Mouse (Mus musculus): ENCODE data around the gene Mrpl42. TPM values are rescaled to one million over a fixed set of nuclear protein-coding genes. Genes with fewer than 3 reads are reported as not detected.

Gene Mrpl42
- polyA plus RNA-seq, 2 experiments, result 110 to 217 TPM

- Histone ChIP-seq H3K9me3 (ENCODE audit: control insufficient read depth, low read length) (no peaks in the 10 kb centered on the region), H3K4me2 (ENCODE audit: low read depth) (no peak overlapping the region), H3K9ac (replicated peaks) (no peak overlapping the region), H3K4me1 (replicated peaks; ENCODE audit: control insufficient read depth in 2 of 2, insufficient read depth in 2 of 2, low read length in 1 of 2) (no peaks in the 10 kb centered on the region), H3K27ac (no peak overlapping the region), H3K27me3 (ENCODE audit: control insufficient read depth, insufficient read depth, low read length) (no peaks in the 10 kb centered on the region), H3K4me3 (ENCODE audit: insufficient read depth in 1 of 2, low read depth in 2 of 2, low read length in 2 of 2) (no peak overlapping the region), H3K36me3 (replicated peaks; ENCODE audit: control insufficient read depth, insufficient read depth, low read depth) (no peaks in the 10 kb centered on the region)
- TF ChIP-seq EP300 (IDR thresholded peaks at IDR 0.05; ENCODE audit: low read depth), result no peak
- TF ChIP-seq CTCF (IDR thresholded peaks at IDR 0.05; ENCODE audit: low read depth), result no peak
- 46% methylated on average over 4 of the region's 4 CpGs for WGBS (ENCODE audit: insufficient replicate concordance)
- ATAC-seq (ENCODE audit: insufficient read depth) (no peak), DNase-seq (ENCODE audit: low read depth in 3 of 3, low spot score in 3 of 3) (no peak)
Measured at GRCm38 (mm10) chr10:95442334-95442733, 59.4 kb downstream of the Mrpl42 start.

- DNase-seq (ENCODE audit: low read depth in 3 of 3, low spot score in 3 of 3) (no peak), ATAC-seq (ENCODE audit: insufficient read depth) (no peak)
- Histone ChIP-seq H3K9me3 (ENCODE audit: control insufficient read depth, low read length) (no peaks in the 10 kb centered on the region), H3K4me3 (ENCODE audit: insufficient read depth in 1 of 2, low read depth in 2 of 2, low read length in 2 of 2) (no peak overlapping the region), H3K4me2 (ENCODE audit: low read depth) (no peak overlapping the region), H3K36me3 (replicated peaks; ENCODE audit: control insufficient read depth, insufficient read depth, low read depth) (no peaks in the 10 kb centered on the region), H3K27me3 (ENCODE audit: control insufficient read depth, insufficient read depth, low read length) (no peaks in the 10 kb centered on the region), H3K9ac (replicated peaks) (no peak overlapping the region), H3K27ac (no peak overlapping the region), H3K4me1 (replicated peaks; ENCODE audit: control insufficient read depth in 2 of 2, insufficient read depth in 2 of 2, low read length in 1 of 2) (no peaks in the 10 kb centered on the region)
- 35% methylated on average over 2 of the region's 2 CpGs for WGBS (ENCODE audit: insufficient replicate concordance)
- TF ChIP-seq EP300 (IDR thresholded peaks at IDR 0.05; ENCODE audit: low read depth) (no peak), CTCF (IDR thresholded peaks at IDR 0.05; ENCODE audit: low read depth) (peak; percentile 12; the same call in 1 of the 2 replicates)
Measured at GRCm38 (mm10) chr10:95440566-95440965, 61.2 kb downstream of the Mrpl42 start.

GRCm38 (mm10) chr10:95439718-95440339, 61.9 kb downstream of the Mrpl42 start:
- no peak for DNase-seq (ENCODE audit: low read depth in 3 of 3, low spot score in 3 of 3)

GRCm38 (mm10) chr10:95438941-95439340, 62.8 kb downstream of the Mrpl42 start:
- DNase-seq (ENCODE audit: low read depth in 3 of 3, low spot score in 3 of 3) (no peak), ATAC-seq (ENCODE audit: insufficient read depth) (no peak)
- Histone ChIP-seq H3K4me3 (ENCODE audit: insufficient read depth in 1 of 2, low read depth in 2 of 2, low read length in 2 of 2) (no peak overlapping the region), H3K27me3 (ENCODE audit: control insufficient read depth, insufficient read depth, low read length) (no peaks in the 10 kb centered on the region), H3K4me2 (ENCODE audit: low read depth) (no peak overlapping the region), H3K9ac (replicated peaks) (no peak overlapping the region), H3K36me3 (replicated peaks; ENCODE audit: control insufficient read depth, insufficient read depth, low read depth) (no peaks in the 10 kb centered on the region), H3K4me1 (replicated peaks; ENCODE audit: control insufficient read depth in 2 of 2, insufficient read depth in 2 of 2, low read length in 1 of 2) (no peaks in the 10 kb centered on the region), H3K27ac (no peak overlapping the region), H3K9me3 (ENCODE audit: control insufficient read depth, low read length) (no peaks in the 10 kb centered on the region)
- 32% methylated on average over 11 of the region's 11 CpGs for WGBS (ENCODE audit: insufficient replicate concordance)
- TF ChIP-seq EP300 (IDR thresholded peaks at IDR 0.05; ENCODE audit: low read depth) (no peak), CTCF (IDR thresholded peaks at IDR 0.05; ENCODE audit: low read depth) (no peak)

More at GRCm38 (mm10) chr10:95439718-95440339, 61.9 kb downstream of the Mrpl42 start:
- H3K27ac ChIP-seq, result no peak overlapping the region
- no peak overlapping the region for H3K4me2 ChIP-seq (ENCODE audit: low read depth)
- H3K27me3 ChIP-seq (ENCODE audit: control insufficient read depth, insufficient read depth, low read length), result no peaks in the 10 kb centered on the region
- H3K4me3 ChIP-seq (ENCODE audit: insufficient read depth in 1 of 2, low read depth in 2 of 2, low read length in 2 of 2), result no peak overlapping the region
- no peak overlapping the region for H3K9ac ChIP-seq (replicated peaks)
- no peaks in the 10 kb centered on the region for H3K9me3 ChIP-seq (ENCODE audit: control insufficient read depth, low read length)
- TF ChIP-seq CTCF (IDR thresholded peaks at IDR 0.05; ENCODE audit: low read depth) (no peak), EP300 (IDR thresholded peaks at IDR 0.05; ENCODE audit: low read depth) (no peak)
- no peak for ATAC-seq (ENCODE audit: insufficient read depth)
- WGBS (ENCODE audit: insufficient replicate concordance), result 64% methylated on average over 10 of the region's 10 CpGs
- H3K4me1 ChIP-seq (replicated peaks; ENCODE audit: control insufficient read depth in 2 of 2, insufficient read depth in 2 of 2, low read length in 1 of 2), result no peaks in the 10 kb centered on the region
- H3K36me3 ChIP-seq (replicated peaks; ENCODE audit: control insufficient read depth, insufficient read depth, low read depth), result no peaks in the 10 kb centered on the region

Other genes starting within 250 kb of the Mrpl42 start
- gene Cradd, start 177.8 kb downstream of the Mrpl42 start, polyA plus RNA-seq (2012; rRNA removed), result 2.3 and 3.6 TPM in 2 replicates
- gene Cradd, start 177.8 kb downstream of the Mrpl42 start, polyA plus RNA-seq (2014; fragmentation: Nextera tagmentation; extraction: Ambion mirVana), result 3.2 and 5.4 TPM in 2 replicates
- 1.4 and 1.5 TPM in 2 replicates for gene Socs2, start 84.8 kb downstream of the Mrpl42 start, polyA plus RNA-seq (2012; rRNA removed)
- gene Socs2, start 84.8 kb downstream of the Mrpl42 start, polyA plus RNA-seq (2014; fragmentation: Nextera tagmentation; extraction: Ambion mirVana), result 4.9 and 5.4 TPM in 2 replicates
- 50.1 and 78.2 TPM in 2 replicates for gene Ube2n, start 13.2 kb upstream of the Mrpl42 start, polyA plus RNA-seq (2012; rRNA removed)
- gene Ube2n, start 13.2 kb upstream of the Mrpl42 start, polyA plus RNA-seq (2014; fragmentation: Nextera tagmentation; extraction: Ambion mirVana), result 134 and 137 TPM in 2 replicates
- 30.0 and 49.7 TPM in 2 replicates for gene Nudt4, start 62.2 kb upstream of the Mrpl42 start, polyA plus RNA-seq (2012; rRNA removed)
- gene Nudt4, start 62.2 kb upstream of the Mrpl42 start, polyA plus RNA-seq (2014; fragmentation: Nextera tagmentation; extraction: Ambion mirVana), result 95.5 and 106 TPM in 2 replicates
- not detected in 2 replicates for gene Anapc15-ps, start 171.5 kb upstream of the Mrpl42 start, polyA plus RNA-seq (2012; rRNA removed)
- gene Anapc15-ps, start 171.5 kb upstream of the Mrpl42 start, polyA plus RNA-seq (2014; fragmentation: Nextera tagmentation; extraction: Ambion mirVana), result not detected in 2 replicates